Mouse (Mus musculus) stomach, postnatal 0 days (tissue): ENCODE measurements around the gene Mfsd13b. TPM values are rescaled to one million over a fixed set of nuclear protein-coding genes. Genes with fewer than 3 reads are reported as not detected.

Source experiments
- ATAC-seq: fragments of 200-750 bp; cut with Nextera tagmentation; 2 replicates; pipeline ENCODE4 v1.8.0; 2017; ENCODE audit not compliant: low FRiP score, low TSS enrichment
- DNase-seq: peaks from one replicate; pipeline ENCODE4 v3.0.0-alpha.2; 2016; ENCODE audit warnings: low spot score
- H3K27ac ChIP-seq: fragments of 300-500 bp; sonication (generic); replicated peaks from 2 replicates; pipeline ENCODE4 v1.5.1; 2014; ENCODE audit warnings: mild to moderate bottlenecking, control low read depth
- H3K27me3 ChIP-seq: fragments of 300-500 bp; sonication (generic); 2 replicates; pipeline ENCODE4 v1.6.1; 2014; ENCODE audit warnings: low read length; ENCODE audit not compliant: control insufficient read depth, insufficient read depth
- H3K36me3 ChIP-seq: fragments of 300-500 bp; sonication (generic); 2 replicates; pipeline ENCODE4 v1.6.1; 2014; ENCODE audit warnings: low read length, mixed read lengths; ENCODE audit not compliant: control insufficient read depth, insufficient read depth
- H3K4me1 ChIP-seq: fragments of 300-500 bp; sonication (generic); replicated peaks from 2 replicates; pipeline ENCODE4 v1.6.1; 2014; ENCODE audit warnings: antibody characterized with exemption; ENCODE audit not compliant: control insufficient read depth, insufficient read depth
- H3K4me2 ChIP-seq: fragments of 300-500 bp; sonication (generic); replicated peaks from 2 replicates; pipeline ENCODE4 v1.6.1; 2014; ENCODE audit warnings: low read depth, mild to moderate bottlenecking, control low read depth, moderate library complexity
- H3K4me3 ChIP-seq: fragments of 300-500 bp; sonication (generic); 2 replicates; pipeline ENCODE4 v1.5.1; 2014; ENCODE audit warnings: low read depth, low read length, control low read depth
- H3K9ac ChIP-seq: fragments of 300-500 bp; sonication (generic); 2 replicates; pipeline ENCODE4 v1.6.1; 2014; ENCODE audit warnings: mild to moderate bottlenecking, low read length, control low read depth, mixed read lengths
- H3K9me3 ChIP-seq: fragments of 300-500 bp; sonication (generic); 2 replicates; pipeline ENCODE4 v1.6.1; 2016; ENCODE audit warnings: low read length; ENCODE audit not compliant: control insufficient read depth
- CTCF ChIP-seq: IDR thresholded peaks from 2 replicates; pipeline ENCODE4 v1.5.1; 2016; ENCODE audit warnings: antibody characterized with exemption, low read depth, mild to moderate bottlenecking, moderate library complexity
- EP300 ChIP-seq: optimal IDR thresholded peaks from 2 replicates; pipeline ENCODE3; 2016; ENCODE audit warnings: antibody characterized with exemption
- WGBS: fragments of 180-500 bp; shearing (Covaris S2); extraction: QIAGEN DNeasy Blood & Tissue Kit; methylation state at CpG from one replicate; pipeline ENCODE4 v1.1.7; 2014; 5-methylcytosine and 5-hydroxymethylcytosine counted together
- polyA plus RNA-seq: library from polyadenylated mRNA; unstranded; fragments of >200 nt; fragmentation: Nextera tagmentation; extraction: Ambion mirVana; gene quantifications from 2 replicates; pipeline ENCODE4 v1.2.1, GENCODE M21; 2015

Mfsd13b gene
- 0.19 and 0.34 TPM in 2 replicates for polyA plus RNA-seq

DNA sequence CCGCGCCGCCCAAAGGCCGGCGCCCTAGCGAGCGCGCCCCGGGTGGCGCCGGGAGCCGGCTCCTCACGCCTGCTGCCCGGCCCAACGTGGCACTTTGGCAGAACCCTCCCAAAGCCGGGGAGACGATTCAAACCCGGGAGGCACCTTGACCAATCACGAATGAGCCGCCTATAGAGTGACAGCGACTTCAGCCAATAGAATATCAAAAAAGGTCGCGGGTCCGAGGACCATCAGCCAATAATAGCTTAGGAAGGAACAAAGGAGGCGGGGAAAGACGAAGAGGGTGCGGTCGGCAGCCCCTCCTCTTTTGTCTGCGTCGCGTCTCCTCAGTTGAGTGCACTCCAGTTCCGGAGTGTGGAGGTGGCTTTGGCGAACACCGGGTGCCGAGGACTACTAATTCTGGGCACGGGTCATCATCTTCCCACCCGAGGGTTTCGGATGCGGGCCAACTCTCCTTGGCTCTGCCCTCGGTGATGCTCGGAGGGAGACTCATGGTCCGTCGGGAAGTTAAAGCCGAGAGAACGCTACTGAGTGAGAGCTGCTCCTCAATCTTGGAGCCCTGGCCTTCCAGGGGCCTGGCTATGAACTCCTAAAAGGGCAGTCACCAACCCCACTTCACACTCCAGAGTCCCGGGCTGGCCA is at the start of gene Mfsd13b, which contains the start of gene Cdr2:
Mfsd13b (plus strand) TSS at position 310 of the 642 bp plus-strand sequence.
Cdr2 (minus strand) TSS at position 113 of the 642 bp plus-strand sequence.
- H3K4me2 ChIP-seq: peak within 1 kb of the TSS; percentile 88
- peak within 1 kb of the TSS; percentile 87 for H3K4me3 ChIP-seq
- H3K27me3 ChIP-seq: no peaks in the 10 kb centered on the region
- no peak for TF ChIP-seq CTCF
- peak within 1 kb of the TSS; percentile 65 for H3K27ac ChIP-seq
- H3K9ac ChIP-seq: peak within 1 kb of the TSS; percentile 68
- H3K9me3 ChIP-seq: no peaks in the 10 kb centered on the region
- H3K36me3 ChIP-seq: no peaks in the 10 kb centered on the region
- DNase-seq (peak; percentile 93), ATAC-seq (peak; percentile 99)
- under 1% methylated on average over 46 of the region's 46 CpGs for WGBS
- no peaks in the 10 kb centered on the region for H3K4me1 ChIP-seq

DNA sequence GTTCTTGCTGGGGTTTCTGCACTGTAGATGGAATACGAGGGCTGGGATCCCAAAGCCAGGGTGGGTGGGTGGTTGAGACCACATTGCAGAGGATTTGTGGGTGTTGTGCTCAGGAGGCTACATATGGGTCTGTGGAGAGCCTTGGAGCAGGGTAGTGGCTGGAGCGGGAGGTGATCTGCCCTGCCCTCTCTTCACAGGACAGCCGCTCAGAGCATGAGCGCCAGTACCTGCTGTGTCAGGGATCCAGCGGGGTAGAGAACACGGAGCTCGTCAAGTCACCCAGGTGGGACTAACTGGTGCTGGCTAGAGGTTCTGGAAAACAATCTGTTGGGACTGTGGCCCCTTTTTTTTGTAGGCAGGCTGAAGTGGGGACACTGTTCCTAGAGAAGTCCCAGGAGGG is 49.2 kb upstream of the Mfsd13b start:
- H3K9ac ChIP-seq: no peak overlapping the region
- no peak for DNase-seq
- TF ChIP-seq CTCF (no peak), EP300 (no peak)
- H3K4me3 ChIP-seq: no peak overlapping the region
- no peak for ATAC-seq
- H3K27ac ChIP-seq: no peak overlapping the region
- no peak overlapping the region for H3K4me2 ChIP-seq
- 88% methylated on average over 7 of the region's 7 CpGs for WGBS
- H3K27me3 ChIP-seq: no peaks in the 10 kb centered on the region
- H3K36me3 ChIP-seq: peaks cover 36% of the 10 kb centered on the region
- no peaks in the 10 kb centered on the region for H3K9me3 ChIP-seq
- no peaks in the 10 kb centered on the region for H3K4me1 ChIP-seq

DNA sequence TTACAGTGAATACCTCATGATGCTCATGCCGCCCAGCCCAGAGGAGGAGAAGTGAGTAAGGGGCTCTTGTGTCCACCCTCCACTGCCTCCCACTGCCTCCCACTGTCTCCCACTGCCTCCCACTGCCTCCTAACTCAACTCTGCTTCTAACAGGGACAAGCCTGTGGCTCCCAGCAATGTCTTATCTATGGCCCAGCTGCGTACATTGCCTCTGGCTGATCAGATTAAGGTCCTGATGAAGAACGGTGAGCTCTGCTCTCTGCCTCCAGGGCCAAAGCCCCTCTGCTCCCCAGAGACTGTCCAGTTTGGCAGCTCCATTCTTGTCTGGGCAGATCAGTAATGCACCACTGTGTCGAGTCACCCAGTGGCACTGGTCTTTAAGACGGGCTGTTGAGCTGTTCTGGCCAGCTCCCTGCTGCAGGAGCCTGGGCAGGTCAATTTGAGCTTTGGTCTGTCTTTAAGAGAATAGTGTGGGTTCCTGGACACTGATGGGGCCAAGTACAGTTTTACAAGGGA is 48.6 kb upstream of the Mfsd13b start:
- H3K4me2 ChIP-seq: no peak overlapping the region
- no peak for ATAC-seq
- H3K4me3 ChIP-seq: no peak overlapping the region
- no peaks in the 10 kb centered on the region for H3K9me3 ChIP-seq
- H3K4me1 ChIP-seq: no peaks in the 10 kb centered on the region
- DNase-seq: no peak
- H3K36me3 ChIP-seq: peaks cover 36% of the 10 kb centered on the region
- 74% methylated on average over 5 of the region's 5 CpGs for WGBS
- no peak overlapping the region for H3K27ac ChIP-seq
- H3K9ac ChIP-seq: no peak overlapping the region
- TF ChIP-seq EP300 (no peak), CTCF (no peak)
- H3K27me3 ChIP-seq: no peaks in the 10 kb centered on the region

DNA sequence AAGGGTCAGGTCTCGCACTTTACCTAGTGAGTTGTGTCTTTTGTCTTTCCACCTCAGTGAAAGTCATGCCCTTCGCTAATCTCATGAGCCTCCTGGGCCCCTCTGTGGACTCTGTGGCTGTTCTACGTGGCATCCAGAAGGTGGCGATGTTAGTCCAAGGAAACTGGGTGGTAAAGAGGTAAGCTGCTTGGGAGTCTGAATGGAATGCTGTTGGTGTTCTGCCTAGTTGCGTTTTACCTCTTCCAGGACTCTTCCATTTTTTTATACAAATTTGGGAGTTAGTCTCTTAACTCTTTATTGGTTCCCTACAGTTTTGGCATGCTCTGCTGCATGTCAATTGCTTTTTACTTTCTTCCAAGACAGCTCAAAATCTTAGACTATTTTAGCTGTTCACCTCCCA is 47.6 kb upstream of the Mfsd13b start:
- H3K27me3 ChIP-seq: no peaks in the 10 kb centered on the region
- ATAC-seq (peak; percentile 67; the same call in 1 of the 2 replicates), DNase-seq (peak; percentile 60)
- H3K4me3 ChIP-seq: no peak overlapping the region
- H3K4me1 ChIP-seq: no peaks in the 10 kb centered on the region
- no peak overlapping the region for H3K27ac ChIP-seq
- TF ChIP-seq EP300: no peak
- TF ChIP-seq CTCF: peak; percentile 92
- H3K9ac ChIP-seq: no peak overlapping the region
- 32% methylated on average over 5 of the region's 5 CpGs for WGBS
- no peak overlapping the region for H3K4me2 ChIP-seq
- H3K9me3 ChIP-seq: no peaks in the 10 kb centered on the region
- peaks cover 43% of the 10 kb centered on the region for H3K36me3 ChIP-seq

DNA sequence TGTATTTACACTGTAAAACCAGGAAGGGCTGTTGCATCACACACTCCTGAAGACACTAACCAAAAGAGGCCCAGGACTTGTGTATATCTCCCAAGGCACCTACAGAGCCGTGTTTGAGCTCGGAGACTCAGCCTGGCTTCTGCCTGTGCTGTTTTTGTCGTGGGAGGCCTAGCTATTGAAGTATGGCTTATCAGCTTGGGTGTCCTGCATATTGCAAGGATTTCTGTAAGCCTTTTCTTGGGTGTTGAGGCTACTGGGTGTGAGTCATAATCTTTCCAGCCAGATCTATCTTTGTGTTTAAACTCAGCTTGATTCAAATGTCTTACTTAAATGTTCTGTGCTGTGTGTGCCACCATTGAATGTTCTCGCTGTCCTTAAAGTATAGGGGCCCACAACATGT is 45.8 kb upstream of the Mfsd13b start:
- H3K36me3 ChIP-seq: peaks cover 37% of the 10 kb centered on the region
- H3K4me2 ChIP-seq: no peak overlapping the region
- WGBS: 67% methylated on average over 4 of the region's 4 CpGs
- H3K4me3 ChIP-seq: no peak overlapping the region
- no peak overlapping the region for H3K9ac ChIP-seq
- DNase-seq (no peak), ATAC-seq (no peak)
- H3K27ac ChIP-seq: no peak overlapping the region
- H3K4me1 ChIP-seq: no peaks in the 10 kb centered on the region
- no peaks in the 10 kb centered on the region for H3K27me3 ChIP-seq
- TF ChIP-seq CTCF (no peak), EP300 (no peak)
- H3K9me3 ChIP-seq: no peaks in the 10 kb centered on the region

DNA sequence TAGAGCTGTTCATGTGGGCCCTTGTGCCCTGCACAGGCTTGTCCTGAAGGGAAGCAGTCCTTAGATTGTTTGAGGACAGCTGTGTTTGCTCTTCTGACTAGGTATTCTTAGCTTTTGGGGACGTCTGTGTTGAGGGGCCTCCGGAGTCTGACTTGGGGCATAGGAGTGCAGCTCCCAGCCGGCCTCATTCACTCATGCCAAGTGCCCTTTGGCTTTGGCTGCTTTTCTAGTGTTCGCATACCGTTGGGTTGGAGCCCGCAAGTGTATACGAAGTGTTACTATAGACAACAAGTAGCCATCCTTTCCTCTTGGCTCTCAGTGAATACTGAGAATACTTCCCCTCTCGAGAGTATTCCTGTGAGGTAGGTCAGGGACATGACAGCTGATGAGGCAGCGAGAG is 44.1 kb upstream of the Mfsd13b start:
- no peak for TF ChIP-seq CTCF
- no peak for TF ChIP-seq EP300
- Histone ChIP-seq H3K4me1 (no peaks in the 10 kb centered on the region), H3K36me3 (peaks cover 28% of the 10 kb centered on the region), H3K27ac (no peak overlapping the region), H3K9ac (no peak overlapping the region), H3K4me3 (no peak overlapping the region), H3K27me3 (no peaks in the 10 kb centered on the region), H3K9me3 (no peaks in the 10 kb centered on the region), H3K4me2 (no peak overlapping the region)
- ATAC-seq (no peak), DNase-seq (no peak)
- 44% methylated on average over 9 of the region's 9 CpGs for WGBS
